Mouse (Mus musculus): ENCODE results near the gene Hoxd8.

DNA sequence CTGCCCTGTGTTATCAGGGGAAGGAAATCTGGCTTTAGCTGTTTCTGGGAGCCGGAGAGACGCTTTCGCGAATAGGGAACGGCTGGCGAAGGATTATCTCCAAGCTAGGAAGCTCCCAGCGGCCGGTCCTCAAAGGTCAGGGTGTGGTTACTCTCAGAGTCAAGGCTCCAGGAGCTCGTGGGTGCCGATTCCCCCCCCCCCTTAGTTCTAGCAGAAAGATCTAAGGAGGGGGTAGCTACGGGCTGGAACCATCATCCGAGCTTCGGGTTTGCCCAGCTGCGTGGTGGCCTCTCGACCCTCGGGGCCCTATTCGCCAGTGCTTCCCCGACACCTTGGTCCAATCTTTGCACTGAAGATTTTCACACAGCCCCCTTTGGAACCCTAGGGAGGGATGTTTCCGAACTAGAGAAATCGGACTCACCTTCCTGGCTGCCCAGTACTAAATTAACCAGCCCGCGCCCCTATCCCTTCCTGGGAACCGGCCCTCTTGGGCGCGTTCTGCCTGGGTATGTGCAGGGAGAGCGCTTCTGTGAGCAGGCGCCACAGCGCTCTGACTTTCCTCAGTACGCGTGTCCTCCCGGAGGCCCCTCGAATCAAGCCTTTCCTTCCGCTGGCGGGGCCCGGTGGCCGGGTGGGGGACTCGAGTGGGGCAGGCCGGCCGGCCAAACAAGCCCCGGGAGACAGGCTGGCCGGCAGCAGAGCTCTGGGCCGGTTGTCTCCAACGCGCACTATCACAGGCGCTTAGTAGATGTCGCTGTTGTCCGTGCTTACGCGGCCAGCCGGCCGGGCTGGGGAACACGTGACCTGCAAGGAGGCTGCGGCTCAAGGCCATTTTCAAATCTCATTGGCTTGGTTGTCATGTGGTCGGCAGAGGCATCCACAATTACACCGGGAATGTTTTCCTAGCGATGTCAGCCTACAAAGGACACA is 13.1 kb upstream of the Hoxd8 start, which contains the start of gene Hoxd10:
- TF ChIP-seq CTCF (IDR thresholded peaks at IDR 0.05; ENCODE audit: control insufficient read depth, insufficient read depth, low read length) (no peak), POLR2A (IDR thresholded peaks at IDR 0.05; ENCODE audit: borderline replicate concordance, control insufficient read depth, low read depth, low read length) (no peak)

Measured in bone marrow, adult 2 months (tissue).